Mouse (Mus musculus) midbrain, embryonic 16.5 days (tissue): Measurements from ENCODE around the gene Tm4sf20. TPM values are rescaled to one million over a fixed set of nuclear protein-coding genes. Genes with fewer than 3 reads are reported as not detected.

Experiments
- polyA plus RNA-seq: library from polyadenylated mRNA; unstranded; fragments of >200 nt; fragmentation: Nextera tagmentation; extraction: Ambion mirVana; gene quantifications from 2 replicates; pipeline ENCODE4 v1.2.1, GENCODE M21; 2015

The Tm4sf20 gene
- polyA plus RNA-seq, 1 experiment from 2014 or later: 0.11 TPM

Other genes with a start within 250 kb of the Tm4sf20 start
- gene Col4a4, start 181.6 kb downstream of the Tm4sf20 start, polyA plus RNA-seq: 0.11 and 0.25 TPM in 2 replicates
- 0.24 and 0.25 TPM in 2 replicates for gene Col4a3, start 181.5 kb downstream of the Tm4sf20 start, polyA plus RNA-seq
- gene Mff, start 43.6 kb downstream of the Tm4sf20 start, polyA plus RNA-seq: 416 and 433 TPM in 2 replicates
- gene Gm47791, start 2.8 kb upstream of the Tm4sf20 start, polyA plus RNA-seq: not detected in 2 replicates
- gene Agfg1, start 71.0 kb upstream of the Tm4sf20 start, polyA plus RNA-seq: 25.7 and 27.9 TPM in 2 replicates
- gene A030005L19Rik, start 144.9 kb upstream of the Tm4sf20 start, polyA plus RNA-seq: 0.72 TPM in 1 of 2 replicates, not detected in the other
- not detected in 2 replicates for gene A030014E15Rik, start 156.5 kb upstream of the Tm4sf20 start, polyA plus RNA-seq
- gene Gm6217, start 162.9 kb upstream of the Tm4sf20 start, polyA plus RNA-seq: not detected in 2 replicates
- not detected in 2 replicates for gene A030003K21Rik, start 174.9 kb upstream of the Tm4sf20 start, polyA plus RNA-seq
- not detected in 2 replicates for gene Gm7544, start 187.6 kb upstream of the Tm4sf20 start, polyA plus RNA-seq
- not detected in 2 replicates for gene Gm47955, start 191.8 kb upstream of the Tm4sf20 start, polyA plus RNA-seq
- not detected in 2 replicates for gene Gm47959, start 232.1 kb upstream of the Tm4sf20 start, polyA plus RNA-seq